Mouse (Mus musculus): ENCODE data around the gene Aass.

Aass gene

DNA sequence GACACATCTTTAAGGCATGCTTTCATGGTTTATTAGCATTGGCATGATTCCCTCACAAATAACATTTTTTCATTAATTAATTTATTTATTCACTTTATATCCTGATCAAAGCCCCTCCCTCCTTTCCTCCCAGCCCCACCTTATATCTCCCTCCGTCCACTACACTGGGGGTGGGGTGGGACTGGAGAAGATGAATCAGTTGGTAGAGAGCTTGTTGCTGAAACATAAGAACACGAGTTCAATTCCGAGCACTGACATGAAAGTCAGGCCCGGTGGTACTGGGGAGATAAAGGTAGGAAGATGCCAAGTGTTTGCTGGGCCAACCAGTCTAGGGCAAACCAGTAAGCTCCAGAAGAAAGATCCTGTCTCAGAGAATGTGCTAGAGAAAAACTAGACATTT, 84.0 kb downstream of the Aass start:
- no peak for DNase-seq (ENCODE audit: low spot score)

DNA sequence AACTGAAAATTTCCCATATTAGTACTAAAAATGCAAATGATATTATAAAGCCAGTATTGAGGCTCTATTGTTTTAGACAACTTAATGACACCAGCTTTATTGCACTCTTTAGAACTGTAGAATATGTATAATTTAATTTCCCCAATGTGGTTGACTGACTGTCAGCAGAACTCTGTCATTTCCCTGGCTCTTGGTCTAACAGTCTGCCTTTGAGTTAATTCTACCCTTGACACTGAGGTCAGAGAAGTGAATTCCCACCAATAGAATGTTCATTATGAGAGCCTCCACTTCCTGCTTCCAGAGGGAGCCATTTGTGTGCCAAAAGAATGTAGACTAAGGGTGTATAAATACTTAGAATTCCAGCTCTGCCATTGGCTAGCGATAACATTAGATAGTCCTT, 104.5 kb downstream of the Aass start:
- no peak for DNase-seq (ENCODE audit: low spot score)
